Mouse (Mus musculus) olfactory bulb, adult 2 months (tissue): ENCODE measurements around the gene Jakmip3. TPM values are rescaled to one million over a fixed set of nuclear protein-coding genes. Genes with fewer than 3 reads are reported as not detected.

Source experiments
- H3K27ac ChIP-seq: fragments of 200-500 bp; 2 replicates; pipeline ENCODE4 v1.5.1; 2012; ENCODE audit warnings: low read depth, low read length; ENCODE audit not compliant: insufficient read depth
- H3K4me1 ChIP-seq: fragments of 200-500 bp; 2 replicates; pipeline ENCODE4 v1.6.1; 2012; ENCODE audit warnings: low read length; ENCODE audit not compliant: control insufficient read depth, insufficient read depth
- H3K4me3 ChIP-seq: fragments of 200-500 bp; 2 replicates; pipeline ENCODE4 v1.5.1; 2012; ENCODE audit warnings: mild to moderate bottlenecking, low read depth, low read length, moderate library complexity; ENCODE audit not compliant: insufficient read depth
- CTCF ChIP-seq: fragments of 200-500 bp; IDR thresholded peaks from 2 replicates; pipeline ENCODE4 v1.5.1; 2012; ENCODE audit warnings: low read depth, mild to moderate bottlenecking, low read length, moderate library complexity; ENCODE audit not compliant: insufficient read depth
- POLR2A ChIP-seq: fragments of 200-500 bp; IDR thresholded peaks from 2 replicates; pipeline ENCODE4 v1.6.1; 2012; ENCODE audit warnings: mild to moderate bottlenecking, low read depth, low read length, moderate library complexity; ENCODE audit not compliant: insufficient read depth
- WGBS: fragments of 180-500 bp; shearing (Covaris S2); methylation state at CpG from one replicate; pipeline ENCODE4 v1.1.7; 2018; 5-methylcytosine and 5-hydroxymethylcytosine counted together
- polyA plus RNA-seq: library from polyadenylated mRNA; stranded (reverse); fragments of >200 nt; gene quantifications from 2 replicates; pipeline ENCODE4 v1.2.4, GENCODE M21; 2012; ENCODE audit warnings: low replicate concordance; ENCODE audit not compliant: missing spikeins, insufficient read depth, insufficient read length

The Jakmip3 gene
- polyA plus RNA-seq, 1 experiment: not detected

DNA sequence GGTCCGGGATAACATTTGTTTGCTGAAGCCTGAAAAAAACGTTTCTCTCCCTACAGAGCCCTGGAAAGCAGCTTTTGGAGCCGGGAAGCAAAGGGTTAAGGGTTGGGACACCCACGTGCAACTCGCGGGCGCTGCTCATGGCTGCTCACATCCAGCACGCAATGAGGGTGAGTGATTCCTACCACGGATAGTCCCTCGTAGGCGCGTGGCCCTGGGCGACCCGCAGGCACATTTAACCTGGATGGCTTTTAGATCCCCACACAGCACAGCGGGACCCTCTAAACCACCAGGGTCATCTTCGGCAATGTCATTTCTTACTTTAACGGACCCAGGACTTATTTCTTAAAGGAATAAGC, 296 bp upstream of the Jakmip3 start:
- WGBS: under 1% methylated on average over 17 of the region's 17 CpGs

DNA sequence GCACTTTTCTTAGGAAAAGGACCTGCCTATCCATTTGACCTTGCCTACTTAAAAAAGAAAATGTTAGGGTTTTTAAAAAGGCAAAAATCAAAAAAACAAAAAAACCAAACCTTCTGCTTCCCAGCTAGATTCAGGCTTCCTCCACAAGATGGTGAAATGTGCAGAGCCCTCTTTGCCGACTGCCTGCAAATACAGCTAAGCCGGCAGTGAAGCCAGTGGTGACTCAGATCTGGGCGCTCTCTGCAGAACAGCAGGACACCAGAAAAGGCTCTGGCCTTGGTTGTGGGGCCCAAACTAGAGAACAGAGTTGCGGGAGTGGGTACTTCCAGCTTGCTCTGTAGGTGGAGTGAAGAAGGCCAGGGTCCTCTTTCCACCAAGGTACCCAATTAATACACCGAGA, 1.0 kb downstream of the Jakmip3 start:
- H3K27ac ChIP-seq: peak overlapping the region; percentile 92
- TF ChIP-seq POLR2A (no peak), CTCF (no peak)
- H3K4me3 ChIP-seq: peak overlapping the region; percentile 70
- H3K4me1 ChIP-seq: peaks cover 12% of the 10 kb centered on the region
- WGBS: 19% methylated on average over 5 of the region's 5 CpGs

More for the DNA sequence above, 296 bp upstream of the Jakmip3 start:
- TF ChIP-seq POLR2A (no peak), CTCF (no peak)
- Histone ChIP-seq H3K4me3 (peak overlapping the region; percentile 70), H3K27ac (peak overlapping the region; percentile 92), H3K4me1 (peaks cover 9% of the 10 kb centered on the region)

DNA sequence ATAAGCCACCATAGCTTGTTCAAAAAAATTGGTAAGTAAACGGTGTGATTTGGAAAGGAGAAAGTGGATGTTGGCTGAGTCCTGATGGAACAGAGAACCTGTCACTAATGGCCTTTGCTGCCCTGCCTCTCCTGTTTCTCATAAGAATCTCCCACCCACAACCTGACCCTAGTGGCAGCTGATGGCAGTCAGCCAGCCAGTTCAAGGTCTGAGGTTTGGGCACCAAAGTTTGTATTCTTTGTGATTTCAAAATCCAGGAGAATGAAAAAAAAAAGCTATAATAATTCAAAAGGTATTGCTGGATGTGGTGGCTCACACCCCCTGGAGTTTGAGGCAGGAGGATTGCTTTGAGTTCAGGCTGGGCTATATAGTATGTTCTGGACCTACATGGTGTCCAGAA, 1.8 kb downstream of the Jakmip3 start:
- Histone ChIP-seq H3K27ac (no peak overlapping the region), H3K4me1 (peaks cover 12% of the 10 kb centered on the region), H3K4me3 (no peak overlapping the region)
- WGBS: 70% methylated on average over 1 of the region's 1 CpGs
- TF ChIP-seq POLR2A: no peak
- TF ChIP-seq CTCF: no peak

DNA sequence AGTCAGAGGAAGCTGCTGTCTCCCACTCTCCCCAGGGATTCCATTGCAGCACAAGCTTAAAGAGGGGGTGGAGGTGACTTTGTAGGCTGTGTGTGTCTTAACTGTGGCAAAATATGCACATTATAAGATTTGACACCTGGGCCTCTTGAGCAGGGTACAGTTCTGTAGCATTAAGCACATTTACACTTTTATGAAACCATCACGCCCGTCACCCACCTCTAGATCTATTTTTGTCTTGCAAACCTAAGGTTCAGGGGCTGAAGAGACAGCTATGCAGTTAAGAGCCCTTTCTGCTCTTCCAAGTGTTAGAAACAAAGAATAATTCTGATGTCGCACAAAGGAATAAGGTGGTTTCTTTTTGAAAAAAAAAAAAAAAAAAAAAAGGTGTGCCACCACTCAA, 5.1 kb downstream of the Jakmip3 start:
- peaks cover 16% of the 10 kb centered on the region for H3K4me1 ChIP-seq
- 56% methylated on average over 3 of the region's 3 CpGs for WGBS
- TF ChIP-seq CTCF: no peak
- TF ChIP-seq POLR2A: no peak
- H3K27ac ChIP-seq: no peak overlapping the region
- H3K4me3 ChIP-seq: no peak overlapping the region

DNA sequence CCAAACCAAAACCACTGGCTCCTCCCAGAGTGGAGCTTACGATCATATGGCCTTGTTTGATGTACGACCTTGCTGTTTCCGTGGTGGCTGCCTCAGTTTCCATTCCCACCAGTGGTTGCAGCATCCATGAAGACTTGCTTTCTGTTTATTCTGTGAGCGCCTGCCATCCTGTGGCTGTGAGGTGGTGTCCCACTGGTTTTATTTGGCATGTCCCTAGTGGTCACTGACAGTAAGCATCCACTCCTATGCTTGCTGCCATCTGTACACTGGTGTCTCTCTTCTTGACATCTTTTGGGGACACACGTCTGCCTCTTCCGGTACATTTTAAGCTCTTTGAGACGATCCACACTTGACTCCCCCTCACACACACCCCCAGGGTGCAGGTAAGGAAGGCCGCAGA, 7.2 kb downstream of the Jakmip3 start:
- H3K4me1 ChIP-seq: peaks cover 9% of the 10 kb centered on the region
- TF ChIP-seq POLR2A (no peak), CTCF (no peak)
- H3K4me3 ChIP-seq: no peak overlapping the region
- WGBS: 90% methylated on average over 8 of the region's 8 CpGs
- H3K27ac ChIP-seq: no peak overlapping the region

DNA sequence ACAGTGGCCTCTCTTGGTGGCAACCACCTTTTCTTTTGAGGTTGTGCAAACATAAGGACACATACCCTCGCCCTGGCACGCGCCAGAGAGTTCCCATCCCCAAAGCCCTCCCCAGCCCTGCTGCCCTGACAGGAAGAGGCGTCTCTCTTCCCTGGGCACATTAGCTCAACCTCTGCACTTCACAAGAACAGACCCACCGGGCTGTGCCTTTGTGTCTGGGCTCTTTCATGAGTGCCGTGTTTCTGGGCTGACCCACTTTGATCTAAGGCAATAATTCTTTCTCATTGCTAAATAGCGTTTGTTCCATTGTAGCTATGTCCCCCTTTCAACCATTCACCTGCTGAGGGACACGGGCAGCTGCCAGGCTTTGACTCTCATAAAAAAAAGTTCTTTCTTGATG, 7.8 kb downstream of the Jakmip3 start:
- no peak overlapping the region for H3K27ac ChIP-seq
- H3K4me3 ChIP-seq: no peak overlapping the region
- H3K4me1 ChIP-seq: peaks cover 9% of the 10 kb centered on the region
- 65% methylated on average over 8 of the region's 8 CpGs for WGBS
- TF ChIP-seq CTCF: no peak
- TF ChIP-seq POLR2A: no peak

DNA sequence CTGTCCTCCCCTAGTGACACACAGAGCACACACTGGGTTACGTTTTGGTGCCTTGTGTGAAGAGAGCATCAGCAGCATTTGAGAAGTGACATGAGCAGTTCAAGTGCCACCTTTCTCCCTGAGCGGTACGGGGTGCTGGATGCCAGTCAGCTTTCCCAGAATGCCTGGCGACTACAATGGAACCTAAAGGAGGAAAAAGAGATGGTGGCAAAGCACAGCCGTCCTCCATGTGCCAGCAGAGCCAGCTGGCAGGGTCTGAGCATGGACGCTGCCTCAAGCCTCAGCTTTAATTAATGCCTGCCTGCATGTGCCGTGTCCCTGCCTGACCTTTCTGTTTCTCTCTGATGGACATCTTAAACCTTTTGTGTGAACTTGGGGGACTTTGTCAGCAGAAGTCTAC, 15.3 kb downstream of the Jakmip3 start:
- H3K4me3 ChIP-seq: no peak overlapping the region
- 49% methylated on average over 7 of the region's 7 CpGs for WGBS
- TF ChIP-seq CTCF (no peak), POLR2A (no peak)
- H3K27ac ChIP-seq: no peak overlapping the region
- peaks cover 15% of the 10 kb centered on the region for H3K4me1 ChIP-seq

DNA sequence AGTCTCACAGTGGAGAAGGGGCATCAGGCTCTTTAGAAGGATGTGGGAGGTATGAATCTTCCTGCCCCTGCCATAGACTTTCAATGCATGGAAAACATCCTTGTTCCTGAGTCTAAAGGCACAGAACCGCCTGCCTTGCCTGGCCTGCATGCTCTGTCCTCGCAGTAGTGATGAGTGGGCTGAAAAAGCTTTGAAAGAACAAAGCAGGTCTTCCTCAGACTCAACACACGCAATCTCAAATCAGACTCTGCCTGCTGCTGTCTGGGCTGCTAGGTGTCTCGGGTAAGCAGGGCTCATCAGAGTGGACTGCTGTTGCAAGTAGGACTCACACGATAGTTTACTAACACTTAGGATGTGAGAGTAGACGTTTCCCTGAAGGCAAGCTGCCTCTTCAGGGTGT, 16.6 kb downstream of the Jakmip3 start:
- 52% methylated on average over 6 of the region's 6 CpGs for WGBS
- peak overlapping the region; percentile 13; the same call in 1 of the 2 replicates for H3K27ac ChIP-seq

DNA sequence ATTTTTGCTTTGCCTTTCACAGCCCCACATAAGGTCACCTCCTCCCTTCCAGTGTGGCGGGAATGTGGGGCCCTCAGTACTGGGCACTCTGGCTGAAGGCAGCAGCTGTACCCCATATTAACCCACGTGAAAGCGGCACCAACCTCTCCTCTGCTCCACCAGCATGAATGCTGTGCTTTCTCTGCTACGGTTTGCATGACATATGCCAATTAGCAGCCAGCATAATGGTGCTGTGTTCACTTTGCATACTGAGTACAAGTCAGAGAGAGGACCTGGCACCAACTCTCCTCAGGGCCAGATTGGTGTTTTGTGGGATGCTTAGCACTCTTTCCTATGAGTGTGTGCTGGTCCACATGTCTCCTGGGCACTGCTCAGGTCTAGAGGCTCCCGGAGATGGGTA, 19.2 kb downstream of the Jakmip3 start:
- Histone ChIP-seq H3K4me3 (no peak overlapping the region), H3K27ac (no peak overlapping the region), H3K4me1 (peaks cover 15% of the 10 kb centered on the region)
- TF ChIP-seq POLR2A: no peak
- TF ChIP-seq CTCF: no peak
- 53% methylated on average over 5 of the region's 5 CpGs for WGBS

More for the DNA sequence above, 16.6 kb downstream of the Jakmip3 start:
- Histone ChIP-seq H3K4me1 (peaks cover 15% of the 10 kb centered on the region), H3K4me3 (no peak overlapping the region)
- TF ChIP-seq POLR2A: no peak
- no peak for TF ChIP-seq CTCF

DNA sequence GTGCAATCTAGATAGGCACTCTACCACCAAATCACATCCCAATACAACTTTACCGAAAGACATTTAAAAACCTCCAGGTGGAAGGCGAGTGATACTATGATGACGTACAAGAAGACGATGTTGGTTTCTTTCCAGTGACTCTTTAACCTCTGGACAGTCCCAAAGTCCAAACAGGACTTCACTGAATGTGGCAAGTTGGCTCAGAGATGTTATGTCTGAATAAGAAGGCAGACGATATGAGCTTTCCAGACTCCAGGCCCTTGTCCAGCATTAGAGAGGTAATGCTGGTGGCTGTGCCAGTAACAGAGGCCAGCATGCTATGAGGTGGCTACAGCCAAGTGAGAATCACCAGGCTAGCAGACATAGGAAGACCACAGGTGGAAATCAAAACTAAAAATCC, 23.2 kb downstream of the Jakmip3 start:
- TF ChIP-seq POLR2A (no peak), CTCF (no peak)
- H3K4me1 ChIP-seq: peaks cover 24% of the 10 kb centered on the region
- H3K27ac ChIP-seq: no peak overlapping the region
- WGBS: 89% methylated on average over 5 of the region's 5 CpGs
- no peak overlapping the region for H3K4me3 ChIP-seq
